Mouse (Mus musculus) thymus, postnatal 4 days (tissue): ENCODE results near the gene Slc26a9.

ENCODE experiments used
- DNase-seq: peaks from one replicate; pipeline ENCODE4 v3.0.0; 2021

Slc26a9 gene

GRCm38 (mm10) chr1:131743868-131744464 is at the start of gene Slc26a9:
Gene Slc26a9 (plus strand): TSS chr1:131744022.
- no peak for DNase-seq

- no peak for DNase-seq
Observed at GRCm38 (mm10) chr1:131695308-131695707, 48.5 kb upstream of the Slc26a9 start.

GRCm38 (mm10) chr1:131696325-131696724 is 47.5 kb upstream of the Slc26a9 start:
- no peak for DNase-seq

- DNase-seq = no peak
Observed at GRCm38 (mm10) chr1:131698770-131699169, 45.1 kb upstream of the Slc26a9 start.

GRCm38 (mm10) chr1:131699642-131700041 is 44.2 kb upstream of the Slc26a9 start:
- DNase-seq = no peak

GRCm38 (mm10) chr1:131700447-131700846 is 43.4 kb upstream of the Slc26a9 start:
- DNase-seq = no peak

GRCm38 (mm10) chr1:131701391-131701790 is 42.4 kb upstream of the Slc26a9 start:
- peak; percentile 43 for DNase-seq

GRCm38 (mm10) chr1:131702094-131702766 is 41.6 kb upstream of the Slc26a9 start:
- peak; percentile 61 for DNase-seq

- DNase-seq = no peak
Observed at GRCm38 (mm10) chr1:131703482-131703881, 40.3 kb upstream of the Slc26a9 start.

- DNase-seq = peak; percentile 79
Observed at GRCm38 (mm10) chr1:131708338-131708737, 35.5 kb upstream of the Slc26a9 start.

GRCm38 (mm10) chr1:131711518-131711917 is 32.3 kb upstream of the Slc26a9 start:
- no peak for DNase-seq

GRCm38 (mm10) chr1:131712386-131712785 is 31.4 kb upstream of the Slc26a9 start:
- DNase-seq = peak; percentile 89

- DNase-seq = peak; percentile 41
Observed at GRCm38 (mm10) chr1:131714388-131715337, 29.2 kb upstream of the Slc26a9 start.

- peak; percentile 67 for DNase-seq
Observed at GRCm38 (mm10) chr1:131718952-131719694, 24.7 kb upstream of the Slc26a9 start.

- DNase-seq = no peak
Observed at GRCm38 (mm10) chr1:131721989-131722388, 21.8 kb upstream of the Slc26a9 start.

- no peak for DNase-seq
Observed at GRCm38 (mm10) chr1:131723549-131723948, 20.3 kb upstream of the Slc26a9 start.

- no peak for DNase-seq
Observed at GRCm38 (mm10) chr1:131726586-131726985, 17.2 kb upstream of the Slc26a9 start.

GRCm38 (mm10) chr1:131730639-131731437 is 13.0 kb upstream of the Slc26a9 start:
- DNase-seq = no peak

- DNase-seq = no peak
Observed at GRCm38 (mm10) chr1:131733474-131734180, 10.2 kb upstream of the Slc26a9 start.

GRCm38 (mm10) chr1:131734657-131735273 is 9.1 kb upstream of the Slc26a9 start:
- DNase-seq = no peak

- no peak for DNase-seq
Observed at GRCm38 (mm10) chr1:131736494-131736893, 7.3 kb upstream of the Slc26a9 start.
